Mouse (Mus musculus): ENCODE measurements around the gene Nectin1.

DNA sequence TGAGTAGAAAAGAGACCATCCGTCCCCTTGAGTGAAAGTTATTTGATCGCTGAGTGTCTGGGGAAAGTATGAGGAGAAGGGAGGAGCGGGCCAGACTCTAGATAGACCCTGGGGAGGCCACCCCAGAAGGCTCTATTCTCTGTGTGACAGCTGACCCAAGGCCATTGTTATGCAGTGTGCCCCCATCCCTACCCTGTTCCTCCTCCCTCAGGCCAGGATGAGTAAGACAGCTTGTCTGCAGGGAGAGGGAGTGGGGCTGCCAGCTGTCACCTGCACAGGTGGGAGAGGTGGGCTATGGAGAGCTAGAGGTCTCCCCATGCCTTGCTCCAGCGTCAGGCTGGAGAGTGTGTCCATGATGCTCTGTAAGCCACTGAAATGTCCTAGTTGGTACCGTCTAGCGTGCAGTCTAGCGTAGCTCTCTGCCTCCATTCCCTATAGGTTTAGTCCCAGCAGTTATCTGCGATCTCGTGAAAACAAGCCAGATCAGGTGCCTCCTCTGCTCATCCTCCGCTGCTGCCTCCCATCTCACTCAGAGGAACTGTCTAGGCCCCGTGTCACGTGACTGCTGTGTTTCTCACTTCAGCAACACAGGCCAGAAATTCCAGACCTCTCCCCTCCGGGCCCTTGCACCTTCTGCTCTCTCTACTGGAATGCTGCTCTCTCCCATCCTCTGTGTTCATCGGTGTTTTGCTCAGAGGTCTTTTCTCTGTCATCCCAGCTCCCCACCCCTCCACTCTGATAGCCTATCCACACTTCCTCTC is 21.8 kb downstream of the Nectin1 start:
- no peak for TF ChIP-seq CTCF (IDR thresholded peaks at IDR 0.05)
- no peak for TF ChIP-seq EP300 (IDR thresholded peaks at IDR 0.05)
